Mouse (Mus musculus): ENCODE measurements around the gene Sumf2.

- TF ChIP-seq POLR2A (IDR thresholded peaks at IDR 0.05; ENCODE audit: low read depth, low read length) (no peak), EP300 (IDR thresholded peaks at IDR 0.05; ENCODE audit: low read length) (no peak), CTCF (conservative IDR thresholded peaks at IDR 0.05 in 1 of 2, IDR thresholded peaks at IDR 0.05 in 1 of 2; ENCODE audit: low read depth in 2 of 2, low read length in 2 of 2) (no peak), JUN (IDR thresholded peaks at IDR 0.05; ENCODE audit: insufficient read depth, low read depth, low read length) (no peak), ZNF384 (IDR thresholded peaks at IDR 0.05; ENCODE audit: low read depth, low read length) (no peak), RAD21 (IDR thresholded peaks at IDR 0.05; ENCODE audit: low read depth, low read length) (no peak), UBTF (IDR thresholded peaks at IDR 0.05; ENCODE audit: low read depth, low read length) (no peak)
Observed at GRCm38 (mm10) chr5:129869238-129869995, 22.6 kb downstream of the Sumf2 start.
